Mouse (Mus musculus): Measurements from ENCODE around the gene Sparc.

DNA sequence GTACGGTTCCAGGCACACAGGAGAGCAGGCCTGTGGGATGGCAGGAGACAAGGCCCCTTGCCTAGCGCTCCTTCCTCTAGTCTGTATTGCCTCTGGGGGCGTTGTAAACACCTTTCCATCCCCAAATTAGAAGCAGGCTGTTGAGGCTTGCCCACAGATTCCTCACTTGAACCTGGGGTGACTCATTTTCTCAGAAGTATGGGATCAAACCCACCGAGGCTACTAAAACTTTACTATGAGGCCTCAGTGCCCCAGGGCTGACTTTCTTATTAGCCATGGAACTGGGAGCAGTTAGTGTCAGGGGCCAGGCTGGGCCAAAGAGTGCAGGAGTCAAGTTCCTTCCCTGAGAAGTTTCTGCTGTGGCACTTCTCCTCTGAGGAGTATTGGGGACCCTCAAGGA lies 57.7 kb downstream of the Sparc start:
- no peak for TF ChIP-seq CTCF (conservative IDR thresholded peaks at IDR 0.05; ENCODE audit: insufficient read depth, insufficient read length, low read depth, low read length)
- no peak for TF ChIP-seq POLR2A (IDR thresholded peaks at IDR 0.05; ENCODE audit: low read depth, low read length)

Measured in kidney, adult 2 months (tissue).